Mouse (Mus musculus) spleen, adult 10 weeks (tissue): Measurements from ENCODE around the gene Atg101. TPM values are rescaled to one million over a fixed set of nuclear protein-coding genes. Genes with fewer than 3 reads are reported as not detected.

Experiments used
- polyA plus RNA-seq: library from polyadenylated mRNA; stranded (reverse); fragments of 350-450 nt; fragmentation: Illumina TruSeq; extraction: RNeasy Lipid Tissue Mini Kit (QIAGEN cat#74804); gene quantifications from one replicate; pipeline ENCODE4 v1.2.3, GENCODE M21; 2015; ENCODE audit warnings: low replicate concordance; ENCODE audit not compliant: insufficient read depth

Atg101 gene
- polyA plus RNA-seq = 6.4 TPM

DNA sequence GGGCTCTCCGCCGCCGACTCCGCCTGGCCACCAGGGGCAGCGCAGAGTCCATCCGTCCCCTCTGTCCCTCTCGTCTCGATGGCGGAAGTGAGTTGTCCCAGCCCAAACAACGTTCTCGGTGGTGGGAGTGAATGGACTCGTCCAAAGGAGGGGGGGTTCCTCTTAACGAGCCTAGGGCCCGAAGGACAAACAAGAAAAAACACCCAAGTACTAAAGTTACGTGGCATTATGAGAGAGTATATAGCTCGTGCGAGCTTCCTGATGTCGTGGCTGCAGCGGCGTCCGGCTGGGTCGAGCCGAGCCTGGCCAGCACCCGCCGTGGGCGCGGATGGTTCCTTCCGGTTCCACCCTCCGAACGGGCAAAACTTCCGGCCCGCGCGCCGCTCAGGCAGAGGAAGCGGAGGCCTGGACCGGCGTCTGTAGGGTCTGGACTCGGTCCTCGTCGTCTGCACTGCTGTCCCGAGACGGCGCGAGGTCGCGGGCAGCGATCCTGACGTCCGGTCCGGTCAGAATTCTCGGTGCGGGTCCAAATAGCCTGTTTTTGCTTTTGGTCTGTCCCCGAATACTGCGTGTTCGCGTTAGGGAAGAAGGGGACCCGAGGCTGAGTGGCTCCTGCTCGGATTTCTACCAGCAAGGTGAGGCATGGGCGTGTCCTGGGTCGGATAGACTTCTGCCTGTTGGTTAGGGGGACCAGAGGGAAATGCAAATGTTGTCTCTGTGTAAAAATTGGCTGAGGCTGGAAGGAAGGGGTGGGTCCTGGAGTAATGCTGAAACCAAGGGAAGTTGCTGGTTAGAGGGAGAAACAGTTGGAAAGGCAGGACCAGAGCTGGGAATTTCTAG, at the start of gene Atg101:
Gene Atg101 (plus strand): TSS at position 362 of the 840 bp plus-strand sequence.

DNA sequence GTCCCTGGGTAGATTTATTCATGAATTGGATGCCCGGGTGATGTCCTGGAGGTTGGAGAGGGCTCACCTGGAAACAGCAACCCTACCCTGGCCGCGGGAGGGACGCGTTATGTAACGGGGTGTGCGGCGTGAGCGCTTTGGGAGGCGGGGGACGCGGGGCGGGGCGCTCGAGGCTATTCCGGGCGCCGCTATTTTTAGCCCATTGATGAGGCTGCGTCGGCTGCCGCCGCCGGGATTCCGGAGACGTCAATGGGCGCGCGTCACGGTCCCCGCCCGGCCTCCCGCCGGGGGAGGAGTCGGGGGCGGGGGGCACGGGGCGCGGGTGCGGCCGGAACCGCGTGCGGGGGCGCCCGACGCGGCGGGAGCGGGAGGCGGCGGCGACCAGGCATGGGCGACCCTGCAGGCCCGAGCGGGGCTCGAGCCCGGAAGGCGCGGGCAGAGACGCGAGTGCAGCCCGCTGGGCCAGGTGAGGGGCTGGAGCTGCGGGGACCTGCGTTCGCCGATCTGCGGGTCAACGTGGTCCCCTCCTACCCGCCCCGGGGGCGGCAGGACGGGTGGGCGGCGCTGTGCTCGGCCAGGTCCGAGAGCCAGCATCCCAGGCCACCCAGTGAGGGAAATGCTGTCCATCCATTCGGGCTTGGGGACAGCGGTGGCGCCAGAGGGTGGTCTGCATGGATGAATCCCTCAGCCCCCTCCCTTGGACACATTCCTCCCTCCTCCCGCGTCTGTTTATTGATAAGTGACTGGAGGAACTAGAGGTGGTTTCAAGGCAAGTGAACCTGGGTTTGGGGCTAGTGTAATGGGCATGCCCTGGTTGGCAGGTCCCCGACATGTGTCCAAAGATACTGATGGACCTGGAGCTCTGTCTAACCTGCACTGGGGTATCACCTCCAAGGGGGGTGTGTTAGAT, 29.9 kb upstream of the Atg101 start, which contains the start of gene Nr4a1:
Gene Nr4a1 (plus strand): TSS at position 384 of the 910 bp plus-strand sequence.

DNA sequence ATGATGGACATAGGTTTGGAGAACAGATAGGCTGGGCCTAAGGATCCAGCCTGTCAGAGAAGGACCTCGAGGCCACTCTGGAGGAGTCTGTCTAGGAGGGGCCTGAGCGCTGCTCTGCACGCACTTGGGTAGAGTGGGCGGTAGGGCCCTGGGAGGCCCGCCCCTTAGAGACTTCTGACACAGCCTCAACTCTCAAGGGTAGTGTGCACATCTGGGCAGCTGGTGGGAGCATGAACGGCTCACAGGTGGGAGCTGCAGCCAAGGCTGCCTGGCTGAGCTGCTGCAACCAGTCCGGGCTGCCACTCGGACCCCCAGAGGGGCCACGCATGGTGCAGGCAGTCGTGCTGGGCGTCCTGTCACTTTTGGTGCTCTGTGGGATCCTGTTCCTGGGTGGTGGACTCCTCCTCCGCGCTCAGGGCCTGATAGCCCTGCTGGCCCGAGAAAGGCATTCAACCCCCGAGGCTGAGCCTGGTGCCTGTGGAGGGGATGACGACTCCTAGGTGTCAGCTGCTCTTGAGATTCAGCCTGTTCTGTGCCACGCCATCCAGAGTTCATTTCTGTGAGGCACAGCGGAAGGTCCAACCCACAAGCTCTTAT, 9.1 kb downstream of the Atg101 start, which contains the start of gene 6030408B16Rik:
Gene 6030408B16Rik (plus strand): TSS at position 188 of the 597 bp plus-strand sequence.

Other genes with a start within 250 kb of the Atg101 start
- not detected for gene Gm47841, start 236.9 kb upstream of the Atg101 start, polyA plus RNA-seq
- 1.5 TPM for gene Fignl2, start 205.7 kb upstream of the Atg101 start, polyA plus RNA-seq
- gene Ankrd33, start 168.5 kb upstream of the Atg101 start, polyA plus RNA-seq = not detected
- gene Acvrl1, start 155.8 kb upstream of the Atg101 start, polyA plus RNA-seq = 10.7 TPM
- 15.0 TPM for gene Acvr1b, start 110.2 kb upstream of the Atg101 start, polyA plus RNA-seq
- gene Grasp, start 60.1 kb upstream of the Atg101 start, polyA plus RNA-seq = 1.1 TPM
- 30.7 TPM for gene Nr4a1, start 30.0 kb upstream of the Atg101 start, polyA plus RNA-seq
- gene 6030408B16Rik, start 8.9 kb downstream of the Atg101 start, polyA plus RNA-seq = not detected
- gene Krt80, start 85.9 kb downstream of the Atg101 start, polyA plus RNA-seq = 6.9 TPM
- gene Krt7, start 126.8 kb downstream of the Atg101 start, polyA plus RNA-seq = 1.7 TPM
- gene Krt87, start 154.5 kb downstream of the Atg101 start, polyA plus RNA-seq = not detected
- not detected for gene Krt88, start 163.5 kb downstream of the Atg101 start, polyA plus RNA-seq
- gene Krt81, start 179.5 kb downstream of the Atg101 start, polyA plus RNA-seq = not detected
- not detected for gene Krt86, start 189.2 kb downstream of the Atg101 start, polyA plus RNA-seq
- gene Krt83, start 207.2 kb downstream of the Atg101 start, polyA plus RNA-seq = not detected
- gene Gm49425, start 233.0 kb downstream of the Atg101 start, polyA plus RNA-seq = not detected
- not detected for gene Krt84, start 248.5 kb downstream of the Atg101 start, polyA plus RNA-seq